Mouse (Mus musculus) liver, adult 2 months (tissue): ENCODE results near the gene Kcnt1. TPM values are rescaled to one million over a fixed set of nuclear protein-coding genes. Genes with fewer than 3 reads are reported as not detected.

ENCODE experiments used
- DNase-seq: peaks from one replicate; pipeline ENCODE4 v3.0.0-alpha.2; 2011; ENCODE audit warnings: low read depth, low spot score; ENCODE audit errors: extremely low read depth
- H3K27ac ChIP-seq: fragments of 200-500 bp; replicated peaks from 2 replicates; pipeline ENCODE4 v1.5.1; 2012; ENCODE audit warnings: low read depth, mild to moderate bottlenecking, control low read depth, inconsistent platforms, low read length; ENCODE audit not compliant: insufficient read depth
- H3K27me3 ChIP-seq: fragments of 200-500 bp; 2 replicates; pipeline ENCODE4 v1.6.1; 2012; ENCODE audit warnings: mild to moderate bottlenecking, moderate library complexity, low read length, inconsistent platforms; ENCODE audit not compliant: control insufficient read depth, insufficient read depth
- H3K36me3 ChIP-seq: fragments of 200-500 bp; 2 replicates; pipeline ENCODE4 v1.6.1; 2012; ENCODE audit warnings: low read length, inconsistent platforms; ENCODE audit not compliant: control insufficient read depth, insufficient read depth
- H3K4me1 ChIP-seq: fragments of 200-500 bp; 2 replicates; pipeline ENCODE4 v1.6.1; 2011; ENCODE audit warnings: low read length; ENCODE audit not compliant: control insufficient read depth, insufficient read depth
- H3K4me3 ChIP-seq: fragments of 200-500 bp; 2 replicates; pipeline ENCODE4 v1.5.1; 2011; ENCODE audit warnings: low read depth, mild to moderate bottlenecking, control low read depth, low read length, moderate library complexity; ENCODE audit not compliant: insufficient read depth
- H3K79me2 ChIP-seq: fragments of 200-500 bp; 2 replicates; pipeline ENCODE4 v1.6.1; 2012; ENCODE audit warnings: inconsistent platforms, mild to moderate bottlenecking, low read length, moderate library complexity; ENCODE audit not compliant: control insufficient read depth, insufficient read depth
- H3K9ac ChIP-seq: fragments of 200-500 bp; 2 replicates; pipeline ENCODE4 v1.6.1; 2012; ENCODE audit warnings: low read depth, mild to moderate bottlenecking, control low read depth, inconsistent platforms, low read length
- CTCF ChIP-seq: fragments of 200-500 bp; IDR thresholded peaks from 2 replicates; pipeline ENCODE4 v1.5.1; 2011; ENCODE audit warnings: low read depth, low read length, control low read depth
- POLR2A ChIP-seq: fragments of 200-500 bp; IDR thresholded peaks from 2 replicates; pipeline ENCODE4 v1.6.1; 2011; ENCODE audit warnings: low read length, control low read depth; ENCODE audit not compliant: insufficient read depth; ENCODE audit errors: extremely low read depth
- WGBS: fragments of 180-500 bp; shearing (Covaris S2); methylation state at CpG from one replicate; pipeline ENCODE4 v1.1.7; 2018; 5-methylcytosine and 5-hydroxymethylcytosine counted together
- polyA plus RNA-seq: library from polyadenylated mRNA; depleted of rRNA; stranded (reverse); fragments of >200 nt; gene quantifications from 2 replicates; pipeline ENCODE4 v1.2.3, GENCODE M21; 2012; rRNA removed
- total RNA-seq: library from RNA; depleted of rRNA; stranded (reverse); fragments of >200 nt; gene quantifications from 2 replicates; pipeline ENCODE4 v1.2.3, GENCODE M21; 2014; rRNA removed

The Kcnt1 gene
- total and polyA plus RNA-seq, 2 experiments = under 0.01 to 0.11 TPM

GRCm38 (mm10) chr2:25943822-25944221, 80.3 kb downstream of the Kcnt1 start:
- no peak for DNase-seq
- Histone ChIP-seq H3K27me3 (no peaks in the 10 kb centered on the region), H3K79me2 (no peaks in the 10 kb centered on the region), H3K27ac (no peak overlapping the region), H3K4me3 (no peak overlapping the region), H3K4me1 (peaks cover 4% of the 10 kb centered on the region; the same call in 1 of the 2 replicates), H3K36me3 (peaks cover 23% of the 10 kb centered on the region; the same call in 1 of the 2 replicates), H3K9ac (no peak overlapping the region)
- no peak for TF ChIP-seq POLR2A
- TF ChIP-seq CTCF = no peak
- WGBS = 87% methylated on average over 2 of the region's 2 CpGs

GRCm38 (mm10) chr2:25947950-25948349, 84.4 kb downstream of the Kcnt1 start:
- TF ChIP-seq CTCF (no peak), POLR2A (no peak)
- DNase-seq = no peak
- WGBS = 80% methylated on average over 3 of the region's 3 CpGs
- Histone ChIP-seq H3K79me2 (no peaks in the 10 kb centered on the region), H3K27ac (no peak overlapping the region), H3K4me3 (no peak overlapping the region), H3K27me3 (no peaks in the 10 kb centered on the region), H3K36me3 (peaks cover 19% of the 10 kb centered on the region; the same call in 1 of the 2 replicates), H3K4me1 (peaks cover 4% of the 10 kb centered on the region; the same call in 1 of the 2 replicates), H3K9ac (no peak overlapping the region)

GRCm38 (mm10) chr2:25949291-25949690, 85.8 kb downstream of the Kcnt1 start:
- Histone ChIP-seq H3K79me2 (no peaks in the 10 kb centered on the region), H3K9ac (no peak overlapping the region), H3K27ac (no peak overlapping the region), H3K36me3 (peaks cover 15% of the 10 kb centered on the region; the same call in 1 of the 2 replicates), H3K27me3 (no peaks in the 10 kb centered on the region), H3K4me1 (peaks cover 4% of the 10 kb centered on the region; the same call in 1 of the 2 replicates), H3K4me3 (no peak overlapping the region)
- TF ChIP-seq CTCF = no peak
- TF ChIP-seq POLR2A = no peak
- WGBS = 93% methylated on average over 3 of the region's 3 CpGs
- DNase-seq = no peak

Other genes with a start within 250 kb of the Kcnt1 start
- gene Ccdc183, start 246.1 kb upstream of the Kcnt1 start, total RNA-seq = under 0.01 and 0.07 TPM in 2 replicates
- gene Ccdc183, start 246.1 kb upstream of the Kcnt1 start, polyA plus RNA-seq = 0.06 TPM in 1 of 2 replicates, not detected in the other
- 40.0 and 40.9 TPM in 2 replicates for gene Tmem141, start 241.7 kb upstream of the Kcnt1 start, total RNA-seq
- gene Tmem141, start 241.7 kb upstream of the Kcnt1 start, polyA plus RNA-seq = 28.5 and 30.9 TPM in 2 replicates
- gene Fcna, start 235.7 kb upstream of the Kcnt1 start, total RNA-seq = 35.4 and 63.2 TPM in 2 replicates
- 27.1 and 36.5 TPM in 2 replicates for gene Fcna, start 235.7 kb upstream of the Kcnt1 start, polyA plus RNA-seq
- not detected in 2 replicates for gene Lcn8, start 210.6 kb upstream of the Kcnt1 start, total RNA-seq
- gene Lcn8, start 210.6 kb upstream of the Kcnt1 start, polyA plus RNA-seq = not detected in 2 replicates
- gene Lcn5, start 205.8 kb upstream of the Kcnt1 start, total RNA-seq = not detected in 2 replicates
- not detected in 2 replicates for gene Lcn5, start 205.8 kb upstream of the Kcnt1 start, polyA plus RNA-seq
- not detected in 2 replicates for gene Lcn6, start 186.9 kb upstream of the Kcnt1 start, total RNA-seq
- gene Lcn6, start 186.9 kb upstream of the Kcnt1 start, polyA plus RNA-seq = not detected in 2 replicates
- not detected in 2 replicates for gene Lcn10, start 181.0 kb upstream of the Kcnt1 start, total RNA-seq
- gene Lcn10, start 181.0 kb upstream of the Kcnt1 start, polyA plus RNA-seq = not detected in 2 replicates
- gene Obp2a, start 163.7 kb upstream of the Kcnt1 start, total RNA-seq = not detected in 2 replicates
- gene Obp2a, start 163.7 kb upstream of the Kcnt1 start, polyA plus RNA-seq = not detected in 2 replicates
- 1.0 and 1.9 TPM in 2 replicates for gene Bmyc, start 157.0 kb upstream of the Kcnt1 start, total RNA-seq
- 4.7 and 6.8 TPM in 2 replicates for gene Bmyc, start 157.0 kb upstream of the Kcnt1 start, polyA plus RNA-seq
- gene Obp2b, start 126.7 kb upstream of the Kcnt1 start, total RNA-seq = not detected in 2 replicates
- gene Obp2b, start 126.7 kb upstream of the Kcnt1 start, polyA plus RNA-seq = not detected in 2 replicates
- not detected in 2 replicates for gene Lcn3, start 98.2 kb upstream of the Kcnt1 start, total RNA-seq
- gene Lcn3, start 98.2 kb upstream of the Kcnt1 start, polyA plus RNA-seq = not detected in 2 replicates
- not detected in 2 replicates for gene Lcn11, start 86.7 kb upstream of the Kcnt1 start, total RNA-seq
- not detected in 2 replicates for gene Lcn11, start 86.7 kb upstream of the Kcnt1 start, polyA plus RNA-seq
- not detected in 2 replicates for gene Gm13539, start 81.5 kb upstream of the Kcnt1 start, total RNA-seq
- gene Gm13539, start 81.5 kb upstream of the Kcnt1 start, polyA plus RNA-seq = not detected in 2 replicates
- not detected in 2 replicates for gene Glt6d1, start 47.9 kb upstream of the Kcnt1 start, total RNA-seq
- gene Glt6d1, start 47.9 kb upstream of the Kcnt1 start, polyA plus RNA-seq = not detected in 2 replicates
- gene Lcn9, start 40.6 kb upstream of the Kcnt1 start, total RNA-seq = not detected in 2 replicates
- gene Lcn9, start 40.6 kb upstream of the Kcnt1 start, polyA plus RNA-seq = not detected in 2 replicates
- not detected in 2 replicates for gene Sohlh1, start 16.5 kb upstream of the Kcnt1 start, total RNA-seq
- gene Sohlh1, start 16.5 kb upstream of the Kcnt1 start, polyA plus RNA-seq = not detected in 2 replicates
- gene Camsap1, start 119.5 kb downstream of the Kcnt1 start, total RNA-seq = 5.4 and 9.0 TPM in 2 replicates
- 2.4 and 2.5 TPM in 2 replicates for gene Camsap1, start 119.5 kb downstream of the Kcnt1 start, polyA plus RNA-seq
- gene Ubac1, start 158.0 kb downstream of the Kcnt1 start, total RNA-seq = 25.4 and 28.4 TPM in 2 replicates
- 22.4 and 23.9 TPM in 2 replicates for gene Ubac1, start 158.0 kb downstream of the Kcnt1 start, polyA plus RNA-seq